Mouse (Mus musculus) C2C12 (cell line): ENCODE measurements around the gene AB124611.

Source experiments
- CTCF ChIP-seq: IDR thresholded peaks from one replicate; pipeline ENCODE4 v1.5.1; 2011; ENCODE audit not compliant: control insufficient read depth, insufficient read depth, insufficient read length
- MYOD1 ChIP-seq: IDR thresholded peaks from one replicate; pipeline ENCODE4 v1.6.1; 2011; ENCODE audit warnings: low read depth; ENCODE audit not compliant: control insufficient read depth, insufficient read length
- MYOG ChIP-seq: IDR thresholded peaks from one replicate; pipeline ENCODE4 v1.6.1; 2011; ENCODE audit not compliant: control insufficient read depth, insufficient read length; ENCODE audit errors: extremely low read depth

GRCm38 (mm10) chr9:21505767-21506166 lies 20.2 kb upstream of the AB124611 start:
- TF ChIP-seq CTCF (no peak), MYOG (no peak), MYOD1 (no peak)
